Mouse (Mus musculus) liver, embryonic 11.5 days (tissue): ENCODE data around the gene Gm21985. TPM values are rescaled to one million over a fixed set of nuclear protein-coding genes. Genes with fewer than 3 reads are reported as not detected.
A peak's percentile ranks its signal among the peaks of the same experiment; 100 is the strongest.
"Not testable (repeated sequence)": the region's sequence is repeated elsewhere in the genome, so short reads cannot be mapped to it uniquely, and the experiment has no call there.

Experiments used
- ATAC-seq: fragments of 200-750 bp; cut with Nextera tagmentation; replicated peaks from 2 replicates; pipeline ENCODE4 v1.8.0; 2017; ENCODE audit warnings: moderate number of reproducible peaks, mild to moderate bottlenecking, moderate TSS enrichment, moderate library complexity; ENCODE audit not compliant: low FRiP score
- DNase-seq: peaks from one replicate; pipeline ENCODE4 v3.0.0-alpha.2; 2017; ENCODE audit warnings: low spot score
- H3K27ac ChIP-seq: fragments of 300-500 bp; sonication (generic); 2 replicates; pipeline ENCODE4 v1.5.1; 2014; ENCODE audit warnings: mild to moderate bottlenecking, low read depth, low read length, control low read depth
- H3K27me3 ChIP-seq: fragments of 300-500 bp; sonication (generic); replicated peaks from 2 replicates; pipeline ENCODE4 v1.6.1; 2014; ENCODE audit warnings: low read length, mixed read lengths; ENCODE audit not compliant: control insufficient read depth, insufficient read depth
- H3K36me3 ChIP-seq: fragments of 300-500 bp; sonication (generic); 2 replicates; pipeline ENCODE4 v1.6.1; 2014; ENCODE audit warnings: mild to moderate bottlenecking, low read length, moderate library complexity, mixed read lengths; ENCODE audit not compliant: control insufficient read depth, insufficient read depth
- H3K4me1 ChIP-seq: fragments of 300-500 bp; sonication (generic); replicated peaks from 2 replicates; pipeline ENCODE4 v1.6.1; 2014; ENCODE audit warnings: low read length, mixed read lengths; ENCODE audit not compliant: control insufficient read depth, insufficient read depth
- H3K4me2 ChIP-seq: fragments of 300-500 bp; sonication (generic); 2 replicates; pipeline ENCODE4 v1.6.1; 2014; ENCODE audit warnings: mild to moderate bottlenecking, control low read depth, moderate library complexity
- H3K4me3 ChIP-seq: fragments of 300-500 bp; sonication (generic); 2 replicates; pipeline ENCODE4 v1.5.1; 2014; ENCODE audit warnings: low read depth, low read length, control low read depth
- H3K9ac ChIP-seq: fragments of 300-500 bp; sonication (generic); 2 replicates; pipeline ENCODE4 v1.6.1; 2014; ENCODE audit warnings: low read depth, low read length, control low read depth
- H3K9me3 ChIP-seq: fragments of 300-500 bp; sonication (generic); 2 replicates; pipeline ENCODE4 v1.6.1; 2016; ENCODE audit warnings: low read length, inconsistent platforms, mixed read lengths; ENCODE audit not compliant: control insufficient read depth
- WGBS: fragments of 180-500 bp; shearing (Covaris S2); extraction: QIAGEN DNeasy Blood & Tissue Kit; methylation state at CpG from one replicate; pipeline ENCODE4 v1.1.7; 2014; 5-methylcytosine and 5-hydroxymethylcytosine counted together
- polyA plus RNA-seq: library from polyadenylated mRNA; unstranded; fragments of >200 nt; fragmentation: Nextera tagmentation; extraction: Ambion mirVana; gene quantifications from 2 replicates; pipeline ENCODE4 v1.2.1, GENCODE M21; 2014

The Gm21985 gene
- polyA plus RNA-seq, 1 experiment from 2014 or later, result not detected

DNA sequence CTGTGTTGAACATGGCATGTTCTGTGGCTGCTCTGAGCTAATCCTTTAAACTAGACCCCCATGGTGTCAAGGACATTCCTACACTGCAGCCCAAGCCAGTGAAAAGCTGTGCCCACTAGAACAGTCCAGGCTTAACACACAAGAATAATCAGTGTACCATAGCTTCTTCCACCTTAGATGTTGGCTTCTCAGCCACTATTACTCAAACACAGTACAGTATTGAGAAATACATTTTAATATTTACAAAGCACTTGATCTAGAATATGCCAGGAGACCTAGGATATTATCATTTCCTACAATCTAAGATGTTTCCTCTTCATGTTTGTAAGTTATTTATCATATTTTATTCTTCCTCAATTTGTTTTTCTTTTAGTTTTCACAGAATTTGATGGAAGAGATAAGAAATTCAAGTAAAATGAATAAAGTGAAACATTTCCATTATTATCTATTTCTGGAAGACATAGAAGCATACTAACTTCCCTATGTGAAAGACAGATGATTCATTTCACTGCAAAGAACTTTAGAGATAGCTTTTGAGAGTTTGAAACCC, 182.5 kb downstream of the Gm21985 start:
- Histone ChIP-seq H3K4me2 (no peak overlapping the region), H3K4me3 (no peak overlapping the region), H3K36me3 (no peaks in the 10 kb centered on the region), H3K9me3 (no peaks in the 10 kb centered on the region), H3K9ac (no peak overlapping the region), H3K4me1 (no peaks in the 10 kb centered on the region), H3K27me3 (no peaks in the 10 kb centered on the region), H3K27ac (no peak overlapping the region)
- ATAC-seq (no peak), DNase-seq (no peak)

DNA sequence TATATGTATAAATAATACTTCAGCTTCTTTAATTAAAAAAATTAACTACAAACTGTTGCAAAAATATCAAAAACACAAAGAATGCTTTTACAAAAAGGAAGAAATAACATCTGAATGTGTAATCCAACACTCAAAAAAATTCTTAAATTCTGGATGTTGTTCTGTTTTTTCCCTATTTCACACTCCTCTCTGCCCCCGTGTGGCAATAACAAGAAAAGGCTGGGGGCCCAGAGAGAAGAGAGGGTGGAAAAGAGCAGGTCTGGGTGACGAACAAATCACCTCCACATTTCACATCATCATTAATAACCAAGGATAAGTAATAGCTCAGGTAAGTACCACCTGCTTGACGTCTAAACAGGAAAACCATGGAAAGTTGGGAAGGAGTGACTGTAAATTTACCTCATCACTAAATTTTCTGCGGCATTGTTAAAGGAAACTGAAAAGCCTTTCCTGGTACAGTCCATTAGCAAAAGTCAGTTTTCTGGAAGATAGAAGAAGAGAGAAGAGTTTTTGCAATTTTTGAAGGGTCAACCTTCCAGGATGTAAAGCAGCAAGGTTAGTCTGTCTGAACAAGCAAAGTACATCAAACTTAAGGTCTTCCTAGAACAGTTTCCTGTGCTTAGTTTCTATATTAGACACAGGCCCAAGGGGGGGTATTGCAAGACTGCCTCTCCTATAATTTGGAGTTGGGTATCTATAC, 183.6 kb downstream of the Gm21985 start:
- WGBS, result 37% methylated on average over 4 of the region's 4 CpGs
- no peak for DNase-seq
- Histone ChIP-seq H3K9ac (no peak overlapping the region), H3K36me3 (no peaks in the 10 kb centered on the region), H3K9me3 (no peaks in the 10 kb centered on the region), H3K4me3 (no peak overlapping the region), H3K4me2 (no peak overlapping the region), H3K4me1 (no peaks in the 10 kb centered on the region; the same call in 1 of the 2 replicates), H3K27ac (no peak overlapping the region), H3K27me3 (no peaks in the 10 kb centered on the region)
- ATAC-seq, result no peak; the same call in 1 of the 2 replicates

DNA sequence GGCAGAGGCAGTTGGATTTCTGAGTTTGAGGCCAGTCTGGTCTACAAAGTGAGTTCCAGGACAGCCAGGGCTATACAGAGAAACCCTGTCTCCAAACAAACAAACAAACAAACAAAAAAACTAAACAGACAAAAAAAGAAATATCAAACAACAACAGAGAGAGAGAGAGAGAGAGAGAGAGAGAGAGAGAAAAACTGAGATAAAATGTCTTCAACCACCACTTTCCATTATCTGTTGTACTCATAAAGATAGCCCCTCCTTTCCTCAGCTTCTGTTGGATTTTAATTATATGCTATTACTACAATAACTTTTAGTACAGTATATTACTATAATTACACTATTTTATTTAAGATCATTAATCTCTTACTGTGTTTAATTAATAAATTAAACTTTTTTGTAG, 186.4 kb downstream of the Gm21985 start:
- not testable (repeated sequence) for H3K4me3 ChIP-seq, DNase-seq, H3K27ac ChIP-seq, H3K36me3 ChIP-seq, H3K9ac ChIP-seq, H3K4me1 ChIP-seq, ATAC-seq, H3K27me3 ChIP-seq, H3K4me2 ChIP-seq, H3K9me3 ChIP-seq

DNA sequence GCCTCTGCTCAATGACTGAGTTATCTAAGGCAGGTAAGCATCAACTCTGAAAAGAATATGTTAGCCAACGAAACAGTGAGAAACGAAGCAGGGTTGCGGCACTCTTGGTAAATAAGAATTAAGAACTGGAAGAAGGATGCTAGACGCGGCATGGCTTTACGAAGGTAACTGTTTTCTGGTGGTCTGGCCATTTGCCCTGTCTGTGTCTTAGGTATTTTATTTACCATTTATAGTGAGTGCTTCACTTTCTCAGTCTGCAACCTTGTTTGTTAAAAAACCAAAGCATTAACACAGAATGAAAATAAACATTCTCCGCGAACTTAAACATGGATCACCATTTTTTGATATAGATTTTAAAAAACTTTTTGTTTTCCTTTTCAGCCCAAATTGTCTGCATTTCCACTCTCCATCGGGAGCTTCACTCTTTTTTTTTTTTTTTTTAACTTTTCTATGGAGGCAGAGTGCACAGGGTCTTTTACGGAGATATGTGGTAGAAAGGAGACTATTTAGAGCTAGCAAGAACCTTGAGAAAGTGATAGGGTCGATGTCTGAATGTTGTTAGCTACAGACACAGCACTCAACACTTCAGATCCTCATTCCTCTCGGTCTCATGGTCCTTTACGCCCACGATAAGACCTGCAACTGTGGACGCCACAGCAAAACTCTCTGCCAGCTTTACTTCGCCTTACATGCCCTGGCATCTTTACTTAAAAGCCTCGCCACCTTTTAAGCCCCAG, 188.2 kb downstream of the Gm21985 start:
- peak overlapping the region; percentile 71 for H3K27ac ChIP-seq
- H3K4me3 ChIP-seq, result peak overlapping the region; percentile 74
- peak overlapping the region; percentile 89 for H3K9ac ChIP-seq
- H3K4me1 ChIP-seq, result no peaks in the 10 kb centered on the region; the same call in 1 of the 2 replicates
- no peaks in the 10 kb centered on the region for H3K27me3 ChIP-seq
- H3K9me3 ChIP-seq, result no peaks in the 10 kb centered on the region
- ATAC-seq (peak; percentile 55; the same call in 1 of the 2 replicates), DNase-seq (no peak)
- H3K4me2 ChIP-seq, result peak overlapping the region; percentile 77
- WGBS, result 31% methylated on average over 17 of the region's 17 CpGs
- H3K36me3 ChIP-seq, result no peaks in the 10 kb centered on the region

DNA sequence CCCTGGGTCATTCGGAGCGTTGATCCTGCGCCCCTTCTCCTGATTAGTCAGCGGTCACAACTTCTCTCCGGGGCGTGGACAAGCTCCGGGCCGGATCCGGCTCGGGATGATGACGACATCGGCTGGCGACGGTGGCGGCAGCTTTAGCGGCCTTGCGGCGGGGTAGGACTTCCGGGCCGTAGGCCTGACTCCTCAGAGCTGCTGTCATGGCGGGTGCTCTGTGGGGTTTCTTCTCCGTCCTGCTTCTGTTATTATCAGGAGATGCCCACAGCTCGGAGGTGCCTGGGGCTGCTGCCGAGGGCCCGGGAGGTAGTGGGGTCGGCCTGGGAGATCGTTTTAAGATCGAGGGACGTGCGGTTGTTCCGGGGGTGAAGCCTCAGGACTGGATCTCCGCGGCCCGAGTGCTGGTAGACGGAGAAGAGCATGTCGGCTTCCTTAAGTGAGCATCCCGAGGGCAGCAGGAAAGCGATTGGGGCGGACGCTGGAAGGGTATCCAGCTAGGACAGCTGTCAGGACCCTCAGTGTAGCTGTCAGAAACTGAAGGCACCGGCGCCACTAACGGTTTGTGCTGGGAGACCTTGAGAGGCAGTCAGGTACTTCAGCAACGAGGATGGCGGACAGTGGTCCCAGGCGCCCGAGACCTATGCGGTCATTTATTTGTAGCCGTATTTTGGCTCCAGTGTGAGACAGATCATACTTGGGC, 188.9 kb downstream of the Gm21985 start, which contains the start of gene Emc7:
Gene Emc7 (plus strand): TSS at position 136 of the 703 bp plus-strand sequence.
- H3K9me3 ChIP-seq, result no peaks in the 10 kb centered on the region
- H3K27ac ChIP-seq, result peak within 1 kb of the TSS; percentile 71
- H3K4me3 ChIP-seq, result peak within 1 kb of the TSS; percentile 74
- H3K4me1 ChIP-seq, result no peaks in the 10 kb centered on the region; the same call in 1 of the 2 replicates
- WGBS, result under 1% methylated on average over 49 of the region's 49 CpGs
- peak; percentile 98 for DNase-seq
- no peaks in the 10 kb centered on the region for H3K27me3 ChIP-seq
- peak; percentile 96 for ATAC-seq
- peaks cover 2% of the 10 kb centered on the region for H3K36me3 ChIP-seq
- peak within 1 kb of the TSS; percentile 89 for H3K9ac ChIP-seq
- H3K4me2 ChIP-seq, result peak within 1 kb of the TSS; percentile 77

Other genes with a start within 250 kb of the Gm21985 start
- gene Olfr1311, start 241.9 kb upstream of the Gm21985 start, polyA plus RNA-seq, result not detected in 2 replicates
- not detected in 2 replicates for gene Olfr1312, start 216.1 kb upstream of the Gm21985 start, polyA plus RNA-seq
- gene Olfr1313, start 188.5 kb upstream of the Gm21985 start, polyA plus RNA-seq, result not detected in 2 replicates
- gene Olfr1314, start 169.5 kb upstream of the Gm21985 start, polyA plus RNA-seq, result not detected in 2 replicates
- gene Olfr1315-ps1, start 150.9 kb upstream of the Gm21985 start, polyA plus RNA-seq, result not detected in 2 replicates
- not detected in 2 replicates for gene Olfr1316, start 131.3 kb upstream of the Gm21985 start, polyA plus RNA-seq
- not detected in 2 replicates for gene Olfr1317, start 126.0 kb upstream of the Gm21985 start, polyA plus RNA-seq
- 0.19 TPM in 1 of 2 replicates, not detected in the other for gene Olfr1318, start 112.1 kb upstream of the Gm21985 start, polyA plus RNA-seq
- 14.6 and 15.0 TPM in 2 replicates for gene Lpcat4, start 26.8 kb upstream of the Gm21985 start, polyA plus RNA-seq
- not detected in 2 replicates for gene Nutm1, start 7.0 kb upstream of the Gm21985 start, polyA plus RNA-seq
- gene Nop10, start 4.4 kb upstream of the Gm21985 start, polyA plus RNA-seq, result 346 and 364 TPM in 2 replicates
- 12.3 and 12.7 TPM in 2 replicates for gene Slc12a6, start 489 bp upstream of the Gm21985 start, polyA plus RNA-seq
- 82.2 and 84.8 TPM in 2 replicates for gene Emc4, start 101.7 kb downstream of the Gm21985 start, polyA plus RNA-seq
- 38.5 and 47.1 TPM in 2 replicates for gene Katnbl1, start 112.9 kb downstream of the Gm21985 start, polyA plus RNA-seq
- gene Emc7, start 188.7 kb downstream of the Gm21985 start, polyA plus RNA-seq, result 19.9 and 20.2 TPM in 2 replicates
- not detected in 2 replicates for gene Chrm5, start 214.5 kb downstream of the Gm21985 start, polyA plus RNA-seq
- gene Aven, start 226.7 kb downstream of the Gm21985 start, polyA plus RNA-seq, result 13.6 and 14.1 TPM in 2 replicates